12 mouse cellular contexts compared by ENCODE assay signal in genomic region chr17:83220954-83221538, GRCm38 (mm10). TPM values are rescaled to one million over a fixed set of nuclear protein-coding genes. Genes with fewer than 3 reads are reported as not detected.
A peak's percentile ranks its signal among the peaks of the same experiment; 100 is the strongest.
DNase-seq lines count a peak whose midpoint lies in the region; ATAC-seq and TF ChIP-seq lines count a peak whose summit lies in the region.
"Had no signal": no experiment of that assay in that cellular context is flagged by ENCODE, and none has a peak within 500 bp of the region (broad histone marks: within the 10 kb centered on the region; RNA-seq: fewer than 3 reads in every experiment).

No protein-coding gene starts in this region.

- peak overlapping the region; percentile 94 for H3K27ac ChIP-seq in gastrocnemius, adult 2 months
- H3K27ac ChIP-seq in heart, embryonic 11.5 days (ENCODE audit: low read depth, low read length) = peak overlapping the region; percentile 96
- peak overlapping the region; percentile 94 for H3K27ac ChIP-seq in intestine, embryonic 16.5 days (ENCODE audit: low read length)
- H3K27ac ChIP-seq in hindbrain, embryonic 13.5 days = no peak overlapping the region
- H3K27ac ChIP-seq: forebrain, embryonic 10.5 days; midbrain, embryonic 10.5 days had no signal

- WGBS in heart, embryonic 11.5 days (ENCODE audit: insufficient replicate concordance) = 57% methylated on average over 18 of the region's 18 CpGs
- WGBS in intestine, embryonic 16.5 days = 73% methylated on average over 18 of the region's 18 CpGs
- WGBS in lung, adult 2 months = 86% methylated on average over 18 of the region's 18 CpGs
- WGBS in hindbrain, embryonic 13.5 days = 90% methylated on average over 18 of the region's 18 CpGs

- no peak for TF ChIP-seq CTCF in gastrocnemius, adult 2 months (IDR thresholded peaks at IDR 0.05)
- no peak for TF ChIP-seq CTCF in lung, adult 2 months (IDR thresholded peaks at IDR 0.05; ENCODE audit: insufficient read depth, low read length)

- H3K4me2 ChIP-seq in heart, embryonic 11.5 days = peak overlapping the region; percentile 52
- peak overlapping the region; percentile 10; the same call in 1 of the 2 replicates for H3K4me2 ChIP-seq in intestine, embryonic 16.5 days (ENCODE audit: low read depth, low read length)
- no peak overlapping the region for H3K4me2 ChIP-seq in hindbrain, embryonic 13.5 days

- peak overlapping the region; percentile 96 for H3K4me3 ChIP-seq in gastrocnemius, adult 2 months
- H3K4me3 ChIP-seq in heart, embryonic 11.5 days (ENCODE audit: low read depth, low read length) = 0 out of 2 replicates have a peak overlapping the region, but pooled peaks have one; percentile 10
- H3K4me3 ChIP-seq in intestine, embryonic 16.5 days (ENCODE audit: low read length) = no peak overlapping the region
- no peak overlapping the region for H3K4me3 ChIP-seq in lung, adult 2 months (replicated peaks; ENCODE audit: extremely low read depth, low read depth, low read length)
- H3K4me3 ChIP-seq in hindbrain, embryonic 13.5 days = no peak overlapping the region
- H3K4me3 ChIP-seq: forebrain, embryonic 10.5 days; midbrain, embryonic 10.5 days had no signal

- intact Hi-C loops in gastrocnemius, adult 2 months (cut with DNase I) = no loop called here

- peak; percentile 40 to 47 for DNase-seq in cerebellum, postnatal 10 days
- peak; percentile 88 for DNase-seq in gastrocnemius, adult 2 months
- DNase-seq in lung, adult 2 months = no peak
- no peak for DNase-seq in spleen, postnatal 14 days (ENCODE audit: low spot score in 2 of 2)
- DNase-seq: retina, postnatal 1 day had no signal

- H3K27me3 ChIP-seq in heart, embryonic 11.5 days (ENCODE audit: control insufficient read depth, insufficient read depth, low read length) = no peaks in the 10 kb centered on the region
- H3K27me3 ChIP-seq in intestine, embryonic 16.5 days (replicated peaks; ENCODE audit: control insufficient read depth, insufficient read depth, low read length) = no peaks in the 10 kb centered on the region
- 0 out of 2 replicates have a peak, but pooled peaks cover 11% of the 10 kb centered on the region for H3K27me3 ChIP-seq in hindbrain, embryonic 13.5 days

- peaks cover 63% of the 10 kb centered on the region for H3K4me1 ChIP-seq in heart, embryonic 11.5 days (ENCODE audit: control insufficient read depth, insufficient read depth, low read length)
- peaks cover 70% of the 10 kb centered on the region for H3K4me1 ChIP-seq in intestine, embryonic 16.5 days (ENCODE audit: control insufficient read depth, insufficient read depth, low read length)
- H3K4me1 ChIP-seq in lung, adult 2 months (ENCODE audit: control insufficient read depth, insufficient read depth, low read length) = no peaks in the 10 kb centered on the region; the same call in 1 of the 2 replicates
- H3K4me1 ChIP-seq in hindbrain, embryonic 13.5 days (replicated peaks) = peaks cover 68% of the 10 kb centered on the region

- TF ChIP-seq POLR2A in lung, adult 2 months (IDR thresholded peaks at IDR 0.05; ENCODE audit: borderline replicate concordance, extremely low read depth, low read depth, low read length) = no peak

- no peaks in the 10 kb centered on the region for H3K9me3 ChIP-seq in heart, embryonic 11.5 days (replicated peaks; ENCODE audit: control insufficient read depth, low read length)
- H3K9me3 ChIP-seq in intestine, embryonic 16.5 days (ENCODE audit: control insufficient read depth, low read length) = no peaks in the 10 kb centered on the region
- no peaks in the 10 kb centered on the region for H3K9me3 ChIP-seq in hindbrain, embryonic 13.5 days
- H3K9me3 ChIP-seq: forebrain, embryonic 10.5 days; midbrain, embryonic 10.5 days had no signal

- H3K9ac ChIP-seq in heart, embryonic 11.5 days (ENCODE audit: low read depth, low read length) = peak overlapping the region; percentile 64
- peak overlapping the region; percentile 57 for H3K9ac ChIP-seq in intestine, embryonic 16.5 days (ENCODE audit: low read depth, low read length)
- H3K9ac ChIP-seq in hindbrain, embryonic 13.5 days = no peak overlapping the region

- H3K36me3 ChIP-seq in heart, embryonic 11.5 days (ENCODE audit: control insufficient read depth, insufficient read depth, low read length) = peaks cover 25% of the 10 kb centered on the region
- peaks cover 30% of the 10 kb centered on the region for H3K36me3 ChIP-seq in intestine, embryonic 16.5 days (ENCODE audit: control insufficient read depth, insufficient read depth, low read length)
- H3K36me3 ChIP-seq in hindbrain, embryonic 13.5 days = peaks cover 33% of the 10 kb centered on the region

- ATAC-seq in cerebellum, adult (ENCODE audit: insufficient number of reproducible peaks, low FRiP score, low TSS enrichment) = no peak
- ATAC-seq in heart, embryonic 11.5 days (replicated peaks; ENCODE audit: insufficient number of reproducible peaks, low FRiP score, low TSS enrichment) = peak; percentile 18; the same call in 1 of the 2 replicates
- no peak for ATAC-seq in intestine, embryonic 16.5 days
- no peak for ATAC-seq in hindbrain, embryonic 13.5 days (ENCODE audit: low FRiP score)
- ATAC-seq: hindbrain, embryonic 16.5 days had no signal

RNA-seq across cellular contexts. Expression of gene Pkdcc, which starts 6.0 kb away (rescaled TPM):
- 100 to 1,000 TPM in 1 of 2 experiments, 10 to 100 TPM in 1; 96.3 to 115 TPM for total RNA-seq in gastrocnemius, adult 2 months (2021)
- 17.9 and 18.0 TPM in 2 replicates for polyA plus RNA-seq in heart, embryonic 11.5 days (2014; fragmentation: Nextera tagmentation; extraction: Ambion mirVana)
- 18.3 and 18.7 TPM in 2 replicates for polyA plus RNA-seq in intestine, embryonic 16.5 days (2015; fragmentation: Nextera tagmentation; extraction: Ambion mirVana)
- 33.9 and 35.0 TPM in 2 replicates for polyA plus RNA-seq in lung, adult 2 months (2012; rRNA removed)
- 4.4 and 5.7 TPM in 2 replicates for polyA plus RNA-seq in hindbrain, embryonic 13.5 days (2015; fragmentation: Nextera tagmentation; extraction: Ambion mirVana)

Comparison
In these comparisons a context has a peak if more than half of its experiments do, and no peak if none do; other contexts are left out.
1. DNase-seq: peak in cerebellum, postnatal 10 days (2 of 2) and gastrocnemius, adult 2 months (single experiment); none in lung, adult 2 months (single experiment) and spleen, postnatal 14 days (0 of 2).
2. H3K4me3 ChIP-seq: peak in gastrocnemius, adult 2 months (single experiment) and heart, embryonic 11.5 days (single experiment); none in intestine, embryonic 16.5 days (single experiment), lung, adult 2 months (single experiment) and hindbrain, embryonic 13.5 days (single experiment).